Mouse (Mus musculus) lung, postnatal 36 days (tissue): ENCODE data around the gene Ankrd1.

ENCODE experiments used
- DNase-seq: peaks from one replicate; pipeline ENCODE4 v3.0.0; 2022; ENCODE audit warnings: mixed read lengths

The Ankrd1 gene

DNA sequence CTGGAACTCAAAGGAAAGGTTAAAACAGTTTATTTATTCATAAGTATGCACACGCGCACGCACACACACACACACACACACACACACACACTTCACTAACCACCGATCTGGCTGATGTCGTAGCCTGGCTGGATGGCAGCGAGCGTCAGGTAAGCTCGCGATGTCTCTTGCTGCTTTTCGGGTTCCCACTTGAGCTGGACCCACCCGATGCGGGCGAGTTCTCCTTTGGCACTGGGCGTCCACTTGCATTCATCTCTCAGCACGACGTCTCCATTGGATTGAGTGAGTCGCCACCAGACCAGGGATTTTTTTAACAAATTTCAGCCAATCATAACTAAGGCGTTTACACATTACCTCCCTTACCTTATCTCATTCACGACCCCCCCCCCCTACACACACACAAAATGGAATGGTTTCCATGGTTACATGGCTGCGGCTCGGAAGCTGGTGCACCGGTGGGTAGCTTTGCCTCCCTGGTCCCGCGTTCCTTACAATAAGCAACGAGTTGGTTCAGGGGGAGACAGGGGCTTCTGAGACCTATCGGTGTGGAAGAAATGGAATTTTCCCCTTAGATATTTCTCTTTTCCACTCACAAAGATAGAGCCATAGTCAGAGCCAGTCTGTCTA lies 10.5 kb downstream of the Ankrd1 start:
- no peak for DNase-seq

DNA sequence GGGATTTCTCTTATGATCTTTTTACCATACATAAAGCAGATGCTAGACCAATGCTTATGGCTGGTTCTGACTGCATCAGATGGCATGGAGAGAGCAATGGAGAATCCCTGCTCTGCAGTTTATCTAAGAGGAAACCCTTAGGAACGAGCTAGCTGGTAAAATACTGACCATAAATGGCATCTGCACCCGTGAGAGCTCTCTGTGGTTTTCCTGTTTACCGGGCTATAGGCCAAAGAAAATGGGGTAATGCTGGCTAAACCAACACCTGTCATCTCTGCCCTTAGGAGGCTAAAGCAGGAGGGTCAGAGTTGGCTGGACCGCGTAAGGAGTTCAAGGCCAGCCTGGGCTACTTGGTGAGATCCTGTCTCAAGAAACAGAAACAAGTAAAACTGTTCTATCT lies 16.0 kb downstream of the Ankrd1 start:
- DNase-seq = no peak

DNA sequence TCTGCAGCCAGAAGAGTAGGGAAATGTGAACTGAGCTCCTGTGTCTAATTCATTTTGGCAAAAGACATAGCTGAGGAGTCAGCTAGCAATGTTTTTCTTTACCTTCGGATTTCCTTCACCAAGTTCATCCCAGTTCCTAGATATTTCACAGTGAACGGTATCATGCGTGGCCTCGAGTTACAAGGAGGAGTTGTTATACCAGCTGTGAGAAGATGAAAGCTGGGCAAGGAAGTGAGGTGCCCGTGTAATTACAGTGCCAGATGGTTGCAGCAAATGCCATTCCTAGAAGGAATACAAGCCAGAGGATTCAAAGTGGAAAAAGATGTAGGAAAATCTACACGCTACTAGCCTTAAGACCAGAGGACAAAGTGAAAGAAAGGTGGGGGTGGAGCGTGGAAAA lies 21.0 kb downstream of the Ankrd1 start:
- no peak for DNase-seq

DNA sequence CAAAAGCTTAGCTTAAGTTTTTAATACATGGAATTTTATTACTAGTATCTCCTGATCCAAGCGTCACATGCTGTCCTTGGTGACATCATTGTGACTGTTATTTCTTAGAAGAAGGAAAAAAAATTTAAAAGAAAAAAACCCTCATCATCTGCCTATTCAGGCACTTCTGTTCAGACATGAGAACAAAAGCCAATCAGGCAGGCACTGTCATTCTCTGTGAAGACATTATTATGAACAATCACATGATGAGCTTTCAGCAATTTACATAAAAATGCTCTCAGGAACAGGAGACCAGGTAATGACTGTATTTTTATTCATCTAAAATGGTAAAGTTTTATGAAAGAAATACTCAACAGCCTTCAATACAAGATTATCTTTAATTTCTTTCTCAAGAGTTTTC lies 21.6 kb downstream of the Ankrd1 start:
- DNase-seq = no peak

DNA sequence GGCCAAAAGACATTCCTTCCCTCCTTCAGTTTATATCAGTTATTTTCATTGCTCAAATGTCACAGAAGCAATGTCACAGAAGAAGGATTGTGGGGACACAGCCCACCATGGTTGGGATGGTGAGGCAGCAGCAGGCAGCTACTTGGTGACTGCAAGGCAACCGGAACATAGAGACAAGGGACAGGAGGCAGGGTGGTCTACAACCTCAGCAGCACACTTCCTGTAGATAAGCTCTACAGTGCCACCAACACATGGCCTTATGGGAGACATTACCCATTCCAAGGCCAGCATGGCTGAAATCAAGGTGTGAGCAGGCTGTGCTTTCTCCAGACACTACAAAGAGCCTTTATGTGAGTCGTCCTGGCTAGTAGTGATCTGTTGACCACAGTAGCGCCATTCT lies 22.7 kb downstream of the Ankrd1 start:
- no peak for DNase-seq

DNA sequence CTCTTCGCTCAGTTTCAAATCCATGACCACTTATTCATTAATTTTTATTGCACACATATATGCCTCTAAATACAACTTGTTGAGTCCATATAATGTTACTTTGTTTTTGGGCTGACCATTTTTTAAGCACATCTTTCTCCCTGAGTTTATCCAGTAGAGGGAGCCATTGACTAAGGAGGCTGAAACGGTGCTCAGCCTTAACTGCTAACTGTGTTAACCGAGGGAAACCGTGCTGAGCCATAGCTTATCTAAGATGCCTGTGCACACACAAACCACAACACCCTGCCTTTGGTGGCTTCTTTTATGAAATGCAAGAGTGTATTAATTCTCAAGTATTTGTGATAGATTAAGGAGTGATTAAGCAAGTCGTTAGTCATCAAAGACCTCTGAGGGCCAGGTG lies 29.1 kb downstream of the Ankrd1 start:
- DNase-seq = peak; percentile 6

DNA sequence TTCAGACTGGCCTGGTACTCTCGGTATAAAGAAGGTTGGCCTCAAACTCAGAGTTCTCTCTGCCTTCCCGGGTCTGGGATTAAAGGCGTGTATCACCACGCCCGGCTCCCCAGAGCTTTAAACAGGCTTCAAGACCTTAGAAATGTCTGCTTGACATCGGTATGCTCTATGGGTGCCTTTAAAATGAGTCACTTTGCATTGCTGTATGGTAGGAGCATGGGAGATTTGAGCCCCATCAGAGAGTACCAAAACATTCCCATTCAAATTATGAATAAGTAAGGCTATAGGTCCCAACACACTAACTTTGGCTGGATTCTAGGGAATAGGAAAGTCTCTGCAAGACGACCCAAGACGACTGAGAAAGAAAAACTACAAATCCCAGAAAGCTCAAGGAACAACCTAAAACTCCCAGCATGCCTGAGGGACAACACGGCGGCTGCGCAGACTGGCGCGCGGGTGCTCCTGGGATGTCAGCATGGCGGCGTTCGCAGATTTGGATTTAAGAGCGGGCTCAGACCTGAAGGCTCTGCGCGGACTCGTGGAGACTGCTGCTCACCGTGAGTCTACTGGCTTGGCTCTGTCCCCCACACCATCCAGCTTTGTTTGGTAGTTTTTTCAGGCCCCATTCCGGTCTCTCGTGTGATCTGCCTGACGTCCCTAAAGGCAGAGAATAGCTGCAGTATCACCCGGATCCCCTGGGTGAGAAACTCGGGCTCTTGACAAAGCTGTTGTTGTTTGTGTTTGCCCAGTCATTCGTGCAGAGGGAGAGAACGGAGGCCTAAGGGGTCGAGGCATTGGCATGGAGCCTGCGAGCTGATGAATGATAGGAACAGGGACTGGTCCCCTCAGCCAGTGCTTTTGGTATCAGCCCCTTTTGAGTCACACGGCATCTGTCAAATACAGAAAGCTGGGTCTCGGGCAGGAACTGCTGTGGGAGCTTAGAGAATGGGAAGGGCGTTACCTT lies 36.4 kb downstream of the Ankrd1 start, which contains the start of gene Rpp30:
Gene Rpp30, plus strand, starts transcription at position 455 of the 964 bp plus-strand sequence.
- peak; percentile 91 for DNase-seq

DNA sequence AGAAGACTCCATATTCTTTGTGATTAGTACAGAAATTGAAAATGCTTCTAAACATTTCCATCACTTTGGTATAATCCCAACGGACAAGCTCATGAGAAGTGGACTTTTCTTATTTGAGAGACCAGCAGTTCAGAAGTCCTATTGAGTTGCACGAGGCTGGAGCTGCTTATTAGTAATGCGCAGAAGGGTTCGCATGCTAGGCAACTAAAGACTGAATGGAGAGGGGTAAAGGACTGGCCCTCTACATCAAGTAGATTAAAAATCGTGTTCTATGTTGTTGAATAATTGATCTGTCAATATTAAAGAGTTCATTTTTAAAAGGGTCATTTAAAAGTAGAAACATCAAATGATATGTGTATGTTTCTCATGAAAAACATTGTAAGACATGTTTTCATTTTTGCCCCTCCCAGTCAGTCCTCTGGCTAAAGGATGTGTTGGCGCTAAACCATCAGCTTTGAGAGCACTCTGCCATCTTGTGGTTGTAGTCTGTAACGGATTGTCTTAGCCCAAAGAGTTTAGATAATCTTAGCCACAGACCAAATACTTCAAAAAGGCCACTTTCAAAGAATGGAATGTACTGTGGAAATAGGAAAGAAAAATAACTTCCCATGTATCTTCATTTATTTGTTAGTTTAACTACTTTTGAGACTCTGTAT lies 37.2 kb downstream of the Ankrd1 start:
- DNase-seq = peak; percentile 76

DNA sequence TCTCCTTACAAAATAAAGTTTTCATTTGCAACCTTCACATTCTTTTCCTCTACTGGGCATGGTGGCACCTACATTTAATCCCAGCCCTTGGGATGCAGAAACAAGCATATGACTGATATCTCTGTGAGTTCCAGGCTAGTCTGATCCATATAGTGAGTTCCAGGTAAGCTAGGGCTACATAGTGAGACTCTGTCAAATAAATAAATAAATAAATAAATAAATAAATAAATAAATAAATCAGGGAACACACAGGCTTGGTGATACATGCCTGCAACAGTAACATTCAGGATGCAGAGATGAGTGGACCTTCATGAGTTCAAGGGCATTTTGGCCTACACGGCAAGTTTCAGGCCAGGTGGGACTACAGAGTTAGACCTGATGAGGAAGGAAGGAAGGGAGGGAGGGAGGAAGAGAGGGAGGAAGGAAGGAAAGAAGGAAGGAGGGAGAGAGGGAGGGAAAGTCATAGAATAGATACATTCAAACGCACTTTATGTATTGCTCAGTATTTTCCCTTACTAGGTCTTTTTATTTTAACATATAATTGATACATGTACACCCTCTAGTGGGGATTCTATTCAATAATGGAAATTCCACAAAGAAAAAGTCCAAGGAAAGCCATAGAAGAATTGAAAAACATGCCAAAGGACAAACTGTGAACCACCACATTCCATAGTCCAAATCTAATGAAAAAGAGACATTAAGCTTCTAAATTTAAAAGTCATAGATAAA lies 56.9 kb downstream of the Ankrd1 start:
- DNase-seq = no peak
